Mouse (Mus musculus) thymus, postnatal 0 days (tissue): ENCODE results near the gene Rgs9. TPM values are rescaled to one million over a fixed set of nuclear protein-coding genes. Genes with fewer than 3 reads are reported as not detected.

ENCODE experiments used
- DNase-seq: peaks from one replicate; pipeline ENCODE4 v3.0.0-alpha.2; 2015; ENCODE audit warnings: low spot score
- polyA plus RNA-seq: library from polyadenylated mRNA; unstranded; fragments of >200 nt; fragmentation: Nextera tagmentation; extraction: Ambion mirVana; gene quantifications from 2 replicates; pipeline ENCODE4 v1.2.1, GENCODE M21; 2015

The Rgs9 gene
- polyA plus RNA-seq, 1 experiment from 2014 or later, result 0.66 TPM

DNA sequence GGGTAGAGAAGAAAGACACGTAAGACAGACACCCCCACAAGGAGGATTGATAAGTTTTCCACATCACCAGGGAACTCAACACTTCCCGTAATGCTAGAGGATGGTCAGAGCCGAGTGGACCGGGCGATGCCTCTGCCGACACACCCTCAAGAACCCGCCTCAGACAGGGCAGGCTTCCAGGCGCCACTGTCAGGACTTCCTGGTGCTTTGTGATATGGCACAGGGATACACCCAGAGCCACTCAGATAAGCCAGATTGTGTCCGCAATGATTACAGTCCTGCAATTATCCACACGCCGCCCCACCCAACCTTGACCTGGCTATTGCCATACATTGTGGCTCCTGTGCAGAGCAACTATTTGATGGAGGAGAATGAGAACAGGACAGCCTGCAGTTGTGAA is 117.6 kb downstream of the Rgs9 start:
- DNase-seq, result no peak

GRCm38 (mm10) chr11:109178788-109179518 is 119.0 kb downstream of the Rgs9 start:
- DNase-seq, result no peak

GRCm38 (mm10) chr11:109175376-109175969 is 122.5 kb downstream of the Rgs9 start:
- no peak for DNase-seq

Other genes starting within 250 kb of the Rgs9 start
- not detected in 2 replicates for gene E030025P04Rik, start 153.8 kb downstream of the Rgs9 start, polyA plus RNA-seq
- gene Gna13, start 64.7 kb upstream of the Rgs9 start, polyA plus RNA-seq, result 34.1 and 46.4 TPM in 2 replicates
- gene 9930022D16Rik, start 115.8 kb upstream of the Rgs9 start, polyA plus RNA-seq, result 0.08 and 0.12 TPM in 2 replicates
- 59.4 and 60.0 TPM in 2 replicates for gene Amz2, start 127.8 kb upstream of the Rgs9 start, polyA plus RNA-seq
- gene Arsg, start 175.2 kb upstream of the Rgs9 start, polyA plus RNA-seq, result 2.3 and 2.4 TPM in 2 replicates
- gene Slc16a6, start 175.5 kb upstream of the Rgs9 start, polyA plus RNA-seq, result 14.4 TPM in 2 replicates